In genomic region chr13:109669965-109670364, GRCm38 (mm10) we compare ENCODE assay signal across 30 mouse cellular contexts.
DNase-seq lines count a peak whose midpoint lies in the region; ATAC-seq and TF ChIP-seq lines count a peak whose summit lies in the region.
"Had no signal": no experiment of that assay in that cellular context is flagged by ENCODE, and none has a peak within 500 bp of the region (broad histone marks: within the 10 kb centered on the region; RNA-seq: fewer than 3 reads in every experiment).

No protein-coding gene starts in this region.

- no peak overlapping the region for H3K27ac ChIP-seq in kidney, postnatal 0 days
- peak overlapping the region; percentile 50; the same call in 1 of the 2 replicates for H3K27ac ChIP-seq in limb, embryonic 10.5 days
- H3K27ac ChIP-seq in forebrain, embryonic 16.5 days (ENCODE audit: low read length): no peak overlapping the region
- H3K27ac ChIP-seq: forebrain, embryonic 12.5 days; heart, embryonic 15.5 days; hindbrain, embryonic 12.5 days; hindbrain, postnatal 0 days; intestine, embryonic 15.5 days; limb, embryonic 12.5 days; liver, embryonic 14.5 days; lung, embryonic 15.5 days; midbrain, embryonic 12.5 days; neural tube, embryonic 13.5 days had no signal

- H3K4me3 ChIP-seq in kidney, postnatal 0 days (replicated peaks; ENCODE audit: low read depth, low read length): no peak overlapping the region
- H3K4me3 ChIP-seq in limb, embryonic 10.5 days: no peak overlapping the region
- H3K4me3 ChIP-seq in forebrain, embryonic 16.5 days (replicated peaks; ENCODE audit: low read length): no peak overlapping the region
- H3K4me3 ChIP-seq: erythroblast, embryonic 14.5 days; forebrain, embryonic 12.5 days; heart, embryonic 15.5 days; hindbrain, embryonic 12.5 days; intestine, embryonic 15.5 days; limb, embryonic 12.5 days; lung, embryonic 15.5 days; megakaryocyte, embryonic 14.5 days; midbrain, embryonic 12.5 days; neural tube, embryonic 13.5 days had no signal

- H3K27me3 ChIP-seq in Patski: no peaks in the 10 kb centered on the region
- H3K27me3 ChIP-seq in kidney, postnatal 0 days (ENCODE audit: insufficient read depth, low read length): no peaks in the 10 kb centered on the region
- H3K27me3 ChIP-seq in limb, embryonic 10.5 days (ENCODE audit: low read depth, poor library complexity, severe bottlenecking): no peaks in the 10 kb centered on the region
- no peaks in the 10 kb centered on the region for H3K27me3 ChIP-seq in forebrain, embryonic 16.5 days (replicated peaks; ENCODE audit: control insufficient read depth, insufficient read depth, low read length)
- H3K27me3 ChIP-seq: forebrain, embryonic 12.5 days; heart, embryonic 15.5 days; hindbrain, embryonic 12.5 days; intestine, embryonic 15.5 days; limb, embryonic 12.5 days; lung, embryonic 15.5 days; megakaryocyte, embryonic 14.5 days; midbrain, embryonic 12.5 days; neural tube, embryonic 13.5 days had no signal

- in situ Hi-C loops in Patski (cut with MboI; ENCODE audit: low pct_unique_long_range_greater_than_20kb): no loop called here

- TF ChIP-seq CTCF in Patski (IDR thresholded peaks at IDR 0.05): no peak
- no peak for TF ChIP-seq CTCF in kidney, postnatal 0 days (IDR thresholded peaks at IDR 0.05; ENCODE audit: low read depth)

- POLR2A ChIA-PET in Patski (lab: Charles Lee): no interaction called here

- WGBS in kidney, postnatal 0 days: 59% methylated on average over 4 of the region's 4 CpGs
- 94% methylated on average over 4 of the region's 4 CpGs for WGBS in limb, embryonic 10.5 days
- 75% methylated on average over 4 of the region's 4 CpGs for WGBS in forebrain, embryonic 16.5 days

- H3K4me2 ChIP-seq in kidney, postnatal 0 days (ENCODE audit: low read length): no peak overlapping the region
- H3K4me2 ChIP-seq in forebrain, embryonic 16.5 days (ENCODE audit: low read length): no peak overlapping the region
- H3K4me2 ChIP-seq: forebrain, embryonic 12.5 days; heart, embryonic 15.5 days; hindbrain, embryonic 12.5 days; intestine, embryonic 15.5 days; limb, embryonic 12.5 days; lung, embryonic 15.5 days; midbrain, embryonic 12.5 days; neural tube, embryonic 13.5 days had no signal

- no peaks in the 10 kb centered on the region for H3K4me1 ChIP-seq in kidney, postnatal 0 days (replicated peaks; ENCODE audit: insufficient read depth, low read length)
- H3K4me1 ChIP-seq in limb, embryonic 10.5 days: peaks cover 39% of the 10 kb centered on the region
- peaks cover 3% of the 10 kb centered on the region for H3K4me1 ChIP-seq in forebrain, embryonic 16.5 days (replicated peaks; ENCODE audit: control insufficient read depth, insufficient read depth, low read length)

- no peak overlapping the region for H3K9ac ChIP-seq in kidney, postnatal 0 days (ENCODE audit: low read depth, low read length)
- no peak overlapping the region for H3K9ac ChIP-seq in forebrain, embryonic 16.5 days (replicated peaks; ENCODE audit: low read depth, low read length)
- H3K9ac ChIP-seq: forebrain, embryonic 12.5 days; heart, embryonic 15.5 days; hindbrain, embryonic 12.5 days; intestine, embryonic 15.5 days; limb, embryonic 12.5 days; liver, embryonic 14.5 days; lung, embryonic 15.5 days; midbrain, embryonic 12.5 days; neural tube, embryonic 13.5 days had no signal

- ATAC-seq in Patski: peak; percentile 67
- peak; percentile 92 for ATAC-seq in kidney, postnatal 0 days (replicated peaks; ENCODE audit: low FRiP score, low read depth)
- no peak for ATAC-seq in forebrain, embryonic 16.5 days
- ATAC-seq: activated CD4-positive, CD25-positive, alpha-beta regulatory T cell, adult 4 months; hindbrain, postnatal 0 days; intestine, embryonic 15.5 days had no signal

- DNase-seq in kidney, adult 9 months: peak; percentile 49
- no peak for DNase-seq in kidney, adult 18-20 months
- no peak for DNase-seq in Patski (ENCODE audit: low read depth, low spot score)
- no peak for DNase-seq in kidney, postnatal 0 days (ENCODE audit: low spot score)
- no peak for DNase-seq in limb, embryonic 10.5 days (ENCODE audit: low spot score)
- no peak for DNase-seq in gastrocnemius, postnatal 10 days
- no peak for DNase-seq in spleen, postnatal 4 days (ENCODE audit: low spot score in 2 of 2)
- DNase-seq: adrenal gland, adult 8-10 months; B cell, adult 2 months; cerebellum, adult 11 months; cerebellum, adult 9-11 months; gastrocnemius, postnatal 14 days; heart, postnatal 36 days; layer of hippocampus, adult 9-11 months; lung, postnatal 4 days; right cerebral cortex, postnatal 4 days had no signal

- H3K9me3 ChIP-seq in kidney, postnatal 0 days (replicated peaks; ENCODE audit: low read length): no peaks in the 10 kb centered on the region
- H3K9me3 ChIP-seq in limb, embryonic 10.5 days (replicated peaks): no peaks in the 10 kb centered on the region
- H3K9me3 ChIP-seq in forebrain, embryonic 16.5 days (ENCODE audit: control insufficient read depth, low read length): no peaks in the 10 kb centered on the region
- H3K9me3 ChIP-seq: forebrain, embryonic 12.5 days; heart, embryonic 15.5 days; hindbrain, embryonic 12.5 days; intestine, embryonic 15.5 days; limb, embryonic 12.5 days; lung, embryonic 15.5 days; megakaryocyte, embryonic 14.5 days; midbrain, embryonic 12.5 days; neural tube, embryonic 13.5 days had no signal

- CTCF ChIA-PET in Patski (lab: Charles Lee): interaction anchor here (2.3 kb wide), 1 partner anchor 15 kb away, joined by 5 read pairs; no protein-coding TSS in a partner anchor

- H3K36me3 ChIP-seq in kidney, postnatal 0 days (ENCODE audit: insufficient read depth, low read length): no peaks in the 10 kb centered on the region
- H3K36me3 ChIP-seq in limb, embryonic 10.5 days: no peaks in the 10 kb centered on the region
- H3K36me3 ChIP-seq in forebrain, embryonic 16.5 days (ENCODE audit: control insufficient read depth, insufficient read depth): no peaks in the 10 kb centered on the region
- H3K36me3 ChIP-seq: forebrain, embryonic 12.5 days; heart, embryonic 15.5 days; hindbrain, embryonic 12.5 days; intestine, embryonic 15.5 days; limb, embryonic 12.5 days; lung, embryonic 15.5 days; midbrain, embryonic 12.5 days; neural tube, embryonic 13.5 days had no signal
